Mouse (Mus musculus) ES-E14 (cell line): Measurements from ENCODE around the gene Zfp128. TPM values are rescaled to one million over a fixed set of nuclear protein-coding genes. Genes with fewer than 3 reads are reported as not detected.

Experiments
- DNase-seq: peaks from one replicate; pipeline ENCODE4 v3.0.0-alpha.2; 2013; ENCODE audit warnings: low read depth, low spot score
- H3K27ac ChIP-seq: 2 replicates; pipeline ENCODE4 v1.5.1; 2012; ENCODE audit warnings: low read depth, mild to moderate bottlenecking, low read length, moderate library complexity, mixed read lengths; ENCODE audit not compliant: poor library complexity, insufficient read depth, severe bottlenecking
- H3K36me3 ChIP-seq: 2 replicates; pipeline ENCODE4 v1.6.1; 2012; ENCODE audit warnings: mild to moderate bottlenecking, low read length, moderate library complexity, mixed read lengths; ENCODE audit not compliant: control insufficient read depth, poor library complexity, insufficient read depth, severe bottlenecking
- H3K4me1 ChIP-seq, 2 experiments: fragments of 150-350 bp in 1 of 2; sonication (generic) in 1 of 2; 2 replicates each; pipeline ENCODE4 v1.6.1; 2012; ENCODE audit warnings: low read length in 2 of 2, mild to moderate bottlenecking in 1 of 2, mixed read lengths in 1 of 2; ENCODE audit not compliant: control insufficient read depth in 2 of 2, insufficient read depth in 2 of 2, poor library complexity in 1 of 2
- H3K4me3 ChIP-seq, 2 experiments: fragments of 150-350 bp in 1 of 2; sonication (generic) in 1 of 2; 2 replicates each; pipeline ENCODE4 v1.5.1; 2012; ENCODE audit warnings: low read length in 2 of 2, low read depth in 1 of 2, mild to moderate bottlenecking in 1 of 2, mixed read lengths in 1 of 2; ENCODE audit not compliant: insufficient read depth in 1 of 2, poor library complexity in 1 of 2, severe bottlenecking in 1 of 2
- H3K9ac ChIP-seq: 2 replicates; pipeline ENCODE4 v1.6.1; 2012; ENCODE audit warnings: low read depth, mild to moderate bottlenecking, low read length, mixed read lengths; ENCODE audit not compliant: poor library complexity, insufficient read depth, severe bottlenecking
- H3K9me3 ChIP-seq: fragments of 150-350 bp; sonication (generic); 2 replicates; pipeline ENCODE4 v1.6.1; 2012; ENCODE audit warnings: low read depth, mild to moderate bottlenecking, low read length; ENCODE audit not compliant: control insufficient read depth, insufficient read depth
- CHD2 ChIP-seq: IDR thresholded peaks from 2 replicates; pipeline ENCODE4 v1.6.1; 2014; ENCODE audit warnings: mild to moderate bottlenecking, low read depth, low read length, inconsistent platforms
- HCFC1 ChIP-seq: IDR thresholded peaks from 2 replicates; pipeline ENCODE4 v1.6.1; 2012; ENCODE audit warnings: low read length, inconsistent platforms, borderline replicate concordance; ENCODE audit not compliant: insufficient read depth
- MAFK ChIP-seq: IDR thresholded peaks from 2 replicates; pipeline ENCODE4 v1.6.1; 2014; ENCODE audit warnings: mild to moderate bottlenecking, low read depth, low read length, inconsistent platforms; ENCODE audit not compliant: insufficient read depth
- ZC3H11A ChIP-seq: IDR thresholded peaks from 2 replicates; pipeline ENCODE4 v1.6.1; 2012; ENCODE audit warnings: low read depth, mild to moderate bottlenecking, inconsistent platforms, low read length, borderline replicate concordance
- ZNF384 ChIP-seq: IDR thresholded peaks from 2 replicates; pipeline ENCODE4 v1.6.1; 2012; ENCODE audit warnings: low read depth, low read length, inconsistent platforms
- in situ Hi-C, 2 experiments: fragments of 600-800 bp; cut with MboI; formaldehyde crosslinking; loops; one replicate each; pipeline ENCODE4 v1.15.1; 2025; ENCODE audit warnings: low sequenced_read_pairs in 2 of 2, inconsistent platforms in 1 of 2; ENCODE audit not compliant: unreplicated experiment in 2 of 2
- total RNA-seq: library from RNA; depleted of rRNA; stranded (reverse); fragments of 300-350 nt; gene quantifications from 2 replicates; pipeline ENCODE4 v1.2.3, GENCODE M21; 2012; rRNA removed

The Zfp128 gene
- total RNA-seq, 1 experiment: 1.4 TPM

DNA sequence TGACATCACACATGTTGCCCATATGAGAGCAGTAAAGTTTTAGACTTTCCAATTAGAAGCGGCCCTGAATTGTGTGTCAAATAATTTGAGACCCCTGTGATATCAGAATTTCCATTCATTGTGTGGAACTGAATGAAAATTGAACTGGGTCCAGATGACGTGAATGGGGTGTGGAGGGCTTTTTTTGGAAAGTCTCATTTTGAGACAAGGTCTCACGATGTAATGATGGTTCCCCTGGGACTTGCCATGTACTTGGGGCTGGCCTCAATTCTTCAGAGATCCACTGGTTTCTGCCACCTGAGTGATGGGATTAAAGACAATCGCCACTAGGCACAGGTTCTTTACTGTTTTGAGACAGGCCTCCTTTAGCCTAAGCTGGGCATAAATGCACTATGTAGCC lies 59.6 kb downstream of the Zfp128 start:
- in situ Hi-C loops: no loop called here
- TF ChIP-seq MAFK: no peak
- no peak for TF ChIP-seq ZNF384
- TF ChIP-seq HCFC1: no peak
- TF ChIP-seq CHD2: no peak
- TF ChIP-seq ZC3H11A: no peak

More for the DNA sequence above, 59.6 kb downstream of the Zfp128 start:
- Histone ChIP-seq H3K9ac (no peak overlapping the region), H3K36me3 (no peaks in the 10 kb centered on the region), H3K9me3 (no peaks in the 10 kb centered on the region), H3K4me3 (no peak overlapping the region), H3K4me1 (no peaks in the 10 kb centered on the region), H3K27ac (no peak overlapping the region)
- no peak for DNase-seq

Other genes with a start within 250 kb of the Zfp128 start
- not detected in 2 replicates for gene Vmn2r54, start 240.9 kb upstream of the Zfp128 start, total RNA-seq
- gene Vmn2r55, start 196.2 kb upstream of the Zfp128 start, total RNA-seq: not detected in 2 replicates
- gene Vmn2r56, start 146.2 kb upstream of the Zfp128 start, total RNA-seq: not detected in 2 replicates
- 13.3 and 19.2 TPM in 2 replicates for gene Zscan18, start 77.5 kb upstream of the Zfp128 start, total RNA-seq
- gene Zfp329, start 62.3 kb upstream of the Zfp128 start, total RNA-seq: 10.3 and 13.6 TPM in 2 replicates
- 53.9 and 65.9 TPM in 2 replicates for gene Zfp110, start 46.4 kb upstream of the Zfp128 start, total RNA-seq
- gene Zscan22, start 16.6 kb downstream of the Zfp128 start, total RNA-seq: 5.1 and 5.7 TPM in 2 replicates
- gene Rps5, start 41.1 kb downstream of the Zfp128 start, total RNA-seq: 3,358 and 4,390 TPM in 2 replicates
- gene Rnf225, start 46.2 kb downstream of the Zfp128 start, total RNA-seq: 4.4 and 6.9 TPM in 2 replicates
- gene Zfp324, start 84.7 kb downstream of the Zfp128 start, total RNA-seq: 4.7 and 5.6 TPM in 2 replicates
- 6.4 and 7.3 TPM in 2 replicates for gene Zfp446, start 96.7 kb downstream of the Zfp128 start, total RNA-seq
- 0.45 and 0.69 TPM in 2 replicates for gene Slc27a5, start 117.0 kb downstream of the Zfp128 start, total RNA-seq
- gene Trim28, start 117.9 kb downstream of the Zfp128 start, total RNA-seq: 2,698 and 2,854 TPM in 2 replicates
- gene Zbtb45, start 128.9 kb downstream of the Zfp128 start, total RNA-seq: 23.7 and 26.7 TPM in 2 replicates
- gene Chmp2a, start 153.6 kb downstream of the Zfp128 start, total RNA-seq: 103 and 143 TPM in 2 replicates
- gene Ube2m, start 157.1 kb downstream of the Zfp128 start, total RNA-seq: 73.8 and 92.8 TPM in 2 replicates
- gene Mzf1, start 173.6 kb downstream of the Zfp128 start, total RNA-seq: 3.2 and 3.8 TPM in 2 replicates
- not detected in 2 replicates for gene Vmn1r85, start 214.0 kb downstream of the Zfp128 start, total RNA-seq
- gene Vmn1r86, start 238.7 kb downstream of the Zfp128 start, total RNA-seq: not detected in 2 replicates